Mouse (Mus musculus) ES-E14 (cell line): ENCODE results near the gene Alg12.

Source experiments
- CHD2 ChIP-seq: IDR thresholded peaks from 2 replicates; pipeline ENCODE4 v1.6.1; 2014; ENCODE audit warnings: mild to moderate bottlenecking, low read depth, low read length, inconsistent platforms
- HCFC1 ChIP-seq: IDR thresholded peaks from 2 replicates; pipeline ENCODE4 v1.6.1; 2012; ENCODE audit warnings: low read length, inconsistent platforms, borderline replicate concordance; ENCODE audit not compliant: insufficient read depth
- MAFK ChIP-seq: IDR thresholded peaks from 2 replicates; pipeline ENCODE4 v1.6.1; 2014; ENCODE audit warnings: mild to moderate bottlenecking, low read depth, low read length, inconsistent platforms; ENCODE audit not compliant: insufficient read depth
- ZC3H11A ChIP-seq: IDR thresholded peaks from 2 replicates; pipeline ENCODE4 v1.6.1; 2012; ENCODE audit warnings: low read depth, mild to moderate bottlenecking, inconsistent platforms, low read length, borderline replicate concordance
- ZNF384 ChIP-seq: IDR thresholded peaks from 2 replicates; pipeline ENCODE4 v1.6.1; 2012; ENCODE audit warnings: low read depth, low read length, inconsistent platforms

- TF ChIP-seq HCFC1 (no peak), ZC3H11A (no peak), ZNF384 (no peak), CHD2 (no peak), MAFK (no peak)
Observed at GRCm38 (mm10) chr15:88857361-88857760, 38.2 kb upstream of the Alg12 start.
